Mouse (Mus musculus) myocyte (in vitro differentiated cells): ENCODE results near the gene Efr3b.

Source experiments
- POLR2A ChIP-seq: IDR thresholded peaks from one replicate; pipeline ENCODE4 v1.6.1; 2011; ENCODE audit warnings: low read depth, mild to moderate bottlenecking, control low read depth, moderate library complexity; ENCODE audit not compliant: insufficient read length
- POLR2AphosphoS2 ChIP-seq: IDR thresholded peaks from one replicate; pipeline ENCODE4 v1.6.1; 2011; ENCODE audit warnings: low read depth, control low read depth; ENCODE audit not compliant: insufficient read length

DNA sequence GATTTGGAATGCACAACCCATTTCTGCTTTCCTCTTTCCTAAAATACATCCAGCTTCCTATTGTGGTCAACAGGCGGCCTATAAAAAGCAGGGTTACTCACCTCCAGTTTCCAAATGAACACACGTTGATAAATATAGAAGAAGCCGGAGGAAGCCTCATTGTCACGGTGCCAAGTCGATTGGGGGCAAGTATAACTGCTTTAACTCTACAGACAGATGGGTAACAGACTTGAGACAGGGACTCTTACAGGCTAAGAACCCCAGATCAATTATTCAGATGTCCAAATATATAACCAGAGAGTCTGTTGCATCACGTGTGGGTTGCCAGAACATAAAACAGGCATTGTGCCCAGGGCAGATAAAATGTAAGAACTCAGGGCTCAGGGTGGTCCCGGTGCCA lies 15.9 kb downstream of the Efr3b start:
- no peak for TF ChIP-seq POLR2AphosphoS2
- TF ChIP-seq POLR2A, result no peak
